Mouse (Mus musculus): ENCODE measurements around the gene D430041D05Rik.

DNA sequence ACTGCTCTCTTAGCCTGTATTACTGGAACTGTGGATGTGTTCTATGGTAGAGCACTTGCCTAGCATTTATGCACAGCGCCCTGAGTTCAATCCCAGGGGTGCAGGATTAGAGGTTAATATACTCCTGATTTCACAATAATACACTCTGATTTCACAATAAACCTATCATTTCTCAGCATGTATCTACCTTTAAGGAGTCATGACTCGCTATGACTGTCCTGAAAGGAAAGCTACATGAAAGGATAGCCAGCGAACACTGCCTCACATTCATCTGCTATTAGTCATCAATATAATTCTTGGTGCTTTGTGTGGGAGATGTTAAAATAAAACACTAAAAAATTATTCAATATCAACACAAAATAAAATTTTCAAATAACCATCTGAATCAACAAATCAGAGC, 25.4 kb upstream of the D430041D05Rik start:
- TF ChIP-seq GATA1 (IDR thresholded peaks at IDR 0.05; ENCODE audit: borderline replicate concordance, low read length) (no peak), FLI1 (IDR thresholded peaks at IDR 0.05; ENCODE audit: low read length) (no peak)
